Mouse (Mus musculus) lung, postnatal 0 days (tissue): ENCODE measurements around the gene Esrra. TPM values are rescaled to one million over a fixed set of nuclear protein-coding genes. Genes with fewer than 3 reads are reported as not detected.

Experiments used
- ATAC-seq: fragments of 200-750 bp; cut with Nextera tagmentation; 2 replicates; pipeline ENCODE4 v1.8.0; 2017; ENCODE audit warnings: moderate library complexity
- DNase-seq: peaks from one replicate; pipeline ENCODE4 v3.0.0-alpha.2; 2016; ENCODE audit warnings: low spot score
- H3K27ac ChIP-seq: fragments of 300-500 bp; sonication (generic); 2 replicates; pipeline ENCODE4 v1.5.1; 2014; ENCODE audit warnings: antibody characterized with exemption, mild to moderate bottlenecking, low read length, mixed read lengths
- H3K27me3 ChIP-seq: fragments of 300-500 bp; sonication (generic); replicated peaks from 2 replicates; pipeline ENCODE4 v1.6.1; 2014; ENCODE audit warnings: low read length, mixed read lengths; ENCODE audit not compliant: insufficient read depth
- H3K36me3 ChIP-seq: fragments of 300-500 bp; sonication (generic); 2 replicates; pipeline ENCODE4 v1.6.1; 2014; ENCODE audit warnings: low read length, mixed read lengths; ENCODE audit not compliant: insufficient read depth
- H3K4me1 ChIP-seq: fragments of 300-500 bp; sonication (generic); 2 replicates; pipeline ENCODE4 v1.6.1; 2014; ENCODE audit warnings: antibody characterized with exemption, low read depth, low read length, mixed read lengths; ENCODE audit not compliant: insufficient read depth
- H3K4me2 ChIP-seq: fragments of 300-500 bp; sonication (generic); replicated peaks from 2 replicates; pipeline ENCODE4 v1.6.1; 2014; ENCODE audit warnings: low read depth, mild to moderate bottlenecking, low read length, moderate library complexity, mixed read lengths
- H3K4me3 ChIP-seq: fragments of 300-500 bp; sonication (generic); 2 replicates; pipeline ENCODE4 v1.5.1; 2014; ENCODE audit warnings: low read depth, low read length
- H3K9ac ChIP-seq: fragments of 300-500 bp; sonication (generic); replicated peaks from 2 replicates; pipeline ENCODE4 v1.6.1; 2014; ENCODE audit warnings: low read depth, mild to moderate bottlenecking
- H3K9me3 ChIP-seq: fragments of 300-500 bp; sonication (generic); 2 replicates; pipeline ENCODE4 v1.6.1; 2016; ENCODE audit warnings: low read length, mixed read lengths
- CTCF ChIP-seq: IDR thresholded peaks from 2 replicates; pipeline ENCODE4 v1.5.1; 2016; ENCODE audit warnings: antibody characterized with exemption, mild to moderate bottlenecking
- EP300 ChIP-seq: IDR thresholded peaks from 2 replicates; pipeline ENCODE4 v1.6.1; 2016; ENCODE audit warnings: antibody characterized with exemption, mild to moderate bottlenecking, control low read depth
- WGBS: fragments of 180-500 bp; shearing (Covaris S2); extraction: QIAGEN DNeasy Blood & Tissue Kit; methylation state at CpG from one replicate; pipeline ENCODE4 v1.1.7; 2014; 5-methylcytosine and 5-hydroxymethylcytosine counted together
- polyA plus RNA-seq: library from polyadenylated mRNA; unstranded; fragments of >200 nt; fragmentation: Nextera tagmentation; extraction: Ambion mirVana; gene quantifications from 2 replicates; pipeline ENCODE4 v1.2.1, GENCODE M21; 2015

Esrra gene
- polyA plus RNA-seq, 1 experiment from 2014 or later: 12.8 TPM

DNA sequence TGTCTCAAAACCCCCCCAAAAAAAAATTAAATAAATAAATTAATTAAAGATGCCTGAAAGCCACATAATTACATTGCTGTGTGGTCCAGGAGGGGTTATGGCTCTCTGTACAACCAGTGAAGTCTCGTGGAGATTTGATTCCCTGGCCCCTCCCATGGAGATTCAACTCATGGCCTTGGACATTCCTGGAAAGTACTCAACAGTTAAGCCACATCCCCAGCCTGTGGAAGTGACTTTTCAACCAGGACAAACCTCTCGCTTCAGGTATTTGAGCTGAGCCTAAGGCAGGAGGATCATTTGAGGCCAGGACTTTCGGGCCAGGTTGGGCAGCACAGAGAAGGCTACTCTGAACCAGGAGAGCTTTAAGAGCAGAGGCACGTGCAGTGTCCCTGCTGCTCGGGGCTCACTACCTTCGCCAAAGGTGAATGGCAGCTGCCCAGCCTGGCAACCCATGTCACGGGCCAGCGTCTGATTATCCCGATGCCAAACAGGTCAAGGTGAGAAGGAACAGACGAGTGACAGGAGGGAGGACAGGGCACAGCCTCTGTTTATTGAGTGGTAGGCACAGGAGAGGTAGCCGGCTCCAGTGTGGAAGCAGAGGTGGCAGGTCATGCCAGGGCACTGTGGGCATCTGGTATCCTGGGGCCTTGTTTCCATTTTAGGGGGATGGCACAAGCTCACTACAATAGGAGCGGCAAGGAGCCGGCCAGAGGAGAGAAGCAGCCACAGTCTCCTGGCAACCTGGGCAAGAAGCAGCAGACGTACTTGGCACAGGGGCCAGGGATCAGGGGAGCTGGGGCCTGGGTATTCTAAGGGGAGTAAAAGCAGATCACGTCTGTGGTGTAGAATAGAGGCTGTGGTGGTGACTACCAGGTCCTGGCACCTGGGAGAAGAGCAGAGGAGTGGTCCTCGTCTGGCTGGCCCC lies 16.2 kb upstream of the Esrra start:
- H3K4me3 ChIP-seq: no peak overlapping the region
- no peak for ATAC-seq
- no peaks in the 10 kb centered on the region for H3K36me3 ChIP-seq
- peaks cover 6% of the 10 kb centered on the region for H3K4me1 ChIP-seq
- H3K4me2 ChIP-seq: no peak overlapping the region
- no peak overlapping the region for H3K9ac ChIP-seq
- no peaks in the 10 kb centered on the region for H3K9me3 ChIP-seq
- WGBS: 75% methylated on average over 16 of the region's 16 CpGs
- DNase-seq: no peak
- H3K27ac ChIP-seq: no peak overlapping the region
- TF ChIP-seq CTCF: no peak
- no peak for TF ChIP-seq EP300
- peaks cover 30% of the 10 kb centered on the region; the same call in 1 of the 2 replicates for H3K27me3 ChIP-seq

DNA sequence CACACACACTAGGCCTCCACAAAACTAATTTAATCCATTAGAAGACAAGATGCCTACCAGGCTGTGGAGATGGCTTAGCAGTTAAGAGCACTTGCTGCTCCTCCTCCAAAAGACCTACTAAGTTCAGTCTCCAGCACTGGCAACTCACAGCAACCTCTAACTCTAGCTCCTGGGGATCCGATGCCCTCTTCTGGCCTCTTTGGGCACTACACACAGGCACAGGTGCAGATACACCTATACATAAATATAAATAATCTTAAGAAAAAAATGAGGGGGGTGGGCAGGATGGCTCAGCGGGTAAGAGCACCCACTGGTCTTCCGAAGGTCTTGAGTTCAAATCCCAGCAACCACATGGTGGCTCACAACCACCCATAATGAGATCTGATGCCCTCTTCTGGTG lies 14.7 kb upstream of the Esrra start:
- peak; percentile 55 for TF ChIP-seq CTCF
- no peak for TF ChIP-seq EP300
- Histone ChIP-seq H3K36me3 (no peaks in the 10 kb centered on the region), H3K27me3 (peaks cover 45% of the 10 kb centered on the region), H3K4me3 (no peak overlapping the region), H3K4me1 (peaks cover 5% of the 10 kb centered on the region; the same call in 1 of the 2 replicates), H3K9me3 (no peaks in the 10 kb centered on the region), H3K9ac (no peak overlapping the region), H3K4me2 (no peak overlapping the region), H3K27ac (no peak overlapping the region)
- DNase-seq (no peak), ATAC-seq (no peak)
- WGBS: 17% methylated on average over 3 of the region's 3 CpGs

- ATAC-seq (no peak), DNase-seq (no peak)
- Histone ChIP-seq H3K4me2 (peak within 1 kb of the TSS; percentile 72), H3K27ac (no peak within 1 kb of the TSS), H3K36me3 (no peaks in the 10 kb centered on the region), H3K9ac (no peak within 1 kb of the TSS; the same call in 1 of the 2 replicates), H3K4me3 (peak within 1 kb of the TSS; percentile 35), H3K27me3 (peaks cover 47% of the 10 kb centered on the region), H3K4me1 (peaks cover 5% of the 10 kb centered on the region; the same call in 1 of the 2 replicates), H3K9me3 (no peaks in the 10 kb centered on the region)
- 11% methylated on average over 22 of the region's 23 CpGs for WGBS
- TF ChIP-seq CTCF (no peak), EP300 (no peak)
Measured at GRCm38 (mm10) chr19:6934195-6934977, 12.8 kb upstream of the Esrra start, which contains the start of gene Kcnk4. Kcnk4 (minus strand) TSS chr19:6934515.

DNA sequence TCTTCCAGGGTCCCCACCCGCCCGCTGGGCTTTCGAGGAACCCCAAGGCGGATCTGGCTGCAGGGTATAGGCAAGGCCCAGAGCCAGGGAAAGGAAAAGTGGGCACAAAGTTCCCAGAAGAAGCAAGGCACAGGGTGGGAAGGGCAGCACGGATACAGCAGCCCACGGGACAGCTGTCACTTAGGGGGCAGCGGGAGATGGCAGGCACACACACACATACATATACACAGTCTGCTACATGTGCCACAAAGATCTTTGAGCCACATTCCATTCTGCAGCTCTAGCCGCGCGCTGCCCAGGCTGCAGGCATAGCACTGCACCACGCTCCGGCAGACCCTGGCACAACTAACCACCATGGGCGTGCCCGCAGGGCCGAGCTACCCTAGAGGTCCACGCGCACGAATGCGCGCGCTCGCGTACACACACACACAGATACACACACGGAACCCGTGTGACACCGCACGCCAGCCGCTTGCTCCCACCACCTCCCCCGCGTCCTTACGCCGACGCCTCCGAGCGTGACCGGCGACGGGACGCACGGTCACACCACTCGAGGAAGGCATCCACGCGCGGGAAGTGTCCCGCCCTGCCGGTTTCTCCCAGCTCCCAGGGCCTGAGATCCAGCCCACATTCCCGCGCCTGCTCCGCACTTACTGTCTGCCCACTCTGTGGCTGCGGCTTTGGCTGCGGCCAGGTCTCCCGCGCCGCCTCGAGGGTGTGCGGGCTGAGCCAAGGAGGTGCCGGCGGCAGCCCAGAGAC lies 12.0 kb upstream of the Esrra start:
- Histone ChIP-seq H3K4me2 (peak overlapping the region; percentile 72), H3K9me3 (no peaks in the 10 kb centered on the region), H3K4me1 (peaks cover 5% of the 10 kb centered on the region; the same call in 1 of the 2 replicates), H3K9ac (no peak overlapping the region; the same call in 1 of the 2 replicates), H3K27me3 (peaks cover 47% of the 10 kb centered on the region), H3K4me3 (peak overlapping the region; percentile 35), H3K27ac (no peak overlapping the region), H3K36me3 (no peaks in the 10 kb centered on the region)
- DNase-seq (no peak), ATAC-seq (peak; percentile 53)
- TF ChIP-seq EP300 (no peak), CTCF (no peak)
- WGBS: 6% methylated on average over 54 of the region's 58 CpGs

DNA sequence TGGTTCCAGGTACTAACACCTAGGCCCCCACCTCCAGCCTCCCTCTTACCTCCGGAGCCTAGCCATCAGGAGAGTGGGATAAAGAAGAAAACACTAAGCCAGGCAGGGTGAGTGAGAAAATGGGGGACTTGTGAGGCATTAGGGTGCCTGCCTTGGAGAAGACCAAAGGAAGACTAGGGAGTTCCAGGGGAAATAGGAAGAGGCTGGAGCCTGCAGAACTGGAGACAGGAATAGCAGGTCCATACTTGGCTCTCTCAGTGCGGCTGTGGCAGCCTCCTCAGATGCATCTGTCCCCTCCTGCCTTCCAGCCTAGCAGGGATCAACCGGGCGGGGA lies 11.5 kb upstream of the Esrra start:
- ATAC-seq (no peak), DNase-seq (no peak)
- Histone ChIP-seq H3K36me3 (no peaks in the 10 kb centered on the region), H3K4me3 (no peak overlapping the region), H3K4me2 (no peak overlapping the region), H3K27ac (no peak overlapping the region), H3K9me3 (no peaks in the 10 kb centered on the region), H3K9ac (no peak overlapping the region), H3K4me1 (peaks cover 5% of the 10 kb centered on the region; the same call in 1 of the 2 replicates), H3K27me3 (peaks cover 49% of the 10 kb centered on the region)
- TF ChIP-seq CTCF (no peak), EP300 (no peak)
- 34% methylated on average over 4 of the region's 4 CpGs for WGBS
